Mouse (Mus musculus) E14TG2a.4 (cell line): ENCODE measurements at regions not wholly inside any gene's neighbourhood (a gene's known extent, or its start where the extent isn't known, plus 50 kb on each side); places are given as distances from the start of the nearest gene placed in this dataset.

ENCODE experiments used
- CTCF ChIP-seq: conservative IDR thresholded peaks from 2 replicates; pipeline ENCODE4 v1.5.1; 2014; ENCODE audit warnings: low read length
- NANOG ChIP-seq: IDR thresholded peaks from 2 replicates; pipeline ENCODE4 v1.6.1; 2014; ENCODE audit warnings: borderline replicate concordance, low read length, mixed read lengths
- POU5F1 ChIP-seq: IDR thresholded peaks from 2 replicates; pipeline ENCODE4 v1.6.1; 2014; ENCODE audit warnings: low read length, borderline replicate concordance

DNA sequence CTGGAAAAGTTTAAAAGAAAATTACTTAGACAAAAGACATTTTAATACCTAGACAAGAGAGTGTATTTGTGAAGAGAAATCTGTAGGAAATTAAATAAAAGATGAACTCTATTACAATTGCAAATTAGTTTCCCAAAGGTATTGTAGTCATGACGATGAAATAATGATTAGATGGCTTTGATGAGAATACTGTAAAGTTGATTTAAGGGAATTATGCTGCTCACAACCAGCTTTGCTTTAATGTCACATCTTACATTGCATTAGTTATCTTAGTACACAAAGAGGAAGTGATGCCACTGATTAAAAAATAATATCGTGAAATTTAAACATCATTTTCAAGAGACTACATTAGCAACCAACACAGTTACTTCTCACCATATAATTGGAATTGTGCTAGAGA lies 145.7 kb upstream of the Zfp960 start:
- no peak for TF ChIP-seq CTCF
- no peak for TF ChIP-seq NANOG
- TF ChIP-seq POU5F1: no peak
